Mouse (Mus musculus): ENCODE measurements around the gene Dscam. TPM values are rescaled to one million over a fixed set of nuclear protein-coding genes. Genes with fewer than 3 reads are reported as not detected.

Dscam gene
- total RNA-seq, 2 experiments from 2014 or later = 41.2 to 44.9 TPM

DNA sequence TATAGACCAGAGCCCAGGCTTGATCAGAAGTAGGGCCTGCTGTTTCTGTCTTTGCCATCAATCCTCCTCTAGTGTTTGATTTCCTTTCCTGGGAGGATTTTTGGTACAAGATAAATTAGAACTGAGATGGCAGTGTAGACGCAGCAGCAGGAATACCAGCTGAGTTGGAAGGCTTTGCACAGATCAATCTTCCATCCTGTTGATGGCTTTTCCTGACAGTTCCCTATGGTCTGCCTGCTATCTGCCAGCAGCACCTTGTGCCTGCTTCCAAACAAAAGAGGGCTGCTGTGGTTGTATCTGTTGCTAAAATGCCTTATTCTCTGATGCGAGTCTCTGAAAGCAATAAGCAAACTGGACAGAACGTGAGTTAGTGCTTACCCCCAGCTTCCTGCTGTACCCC, 402.6 kb downstream of the Dscam start:
- TF ChIP-seq CTCF (IDR thresholded peaks at IDR 0.05) = no peak
- H3K4me3 ChIP-seq = no peak overlapping the region
- intact Hi-C loops (cut with DNase I) = no loop called here
- H3K27ac ChIP-seq = no peak overlapping the region
- no peak for DNase-seq (ENCODE audit: extremely low spot score in 1 of 2, low spot score in 2 of 2)

GRCm38 (mm10) chr16:96767508-96767907, 403.0 kb downstream of the Dscam start:
- no peak overlapping the region for H3K4me3 ChIP-seq
- H3K27ac ChIP-seq = no peak overlapping the region
- no peak for TF ChIP-seq CTCF (IDR thresholded peaks at IDR 0.05)
- intact Hi-C loops (cut with DNase I) = no loop called here
- DNase-seq (ENCODE audit: extremely low spot score in 1 of 2, low spot score in 2 of 2) = no peak

DNA sequence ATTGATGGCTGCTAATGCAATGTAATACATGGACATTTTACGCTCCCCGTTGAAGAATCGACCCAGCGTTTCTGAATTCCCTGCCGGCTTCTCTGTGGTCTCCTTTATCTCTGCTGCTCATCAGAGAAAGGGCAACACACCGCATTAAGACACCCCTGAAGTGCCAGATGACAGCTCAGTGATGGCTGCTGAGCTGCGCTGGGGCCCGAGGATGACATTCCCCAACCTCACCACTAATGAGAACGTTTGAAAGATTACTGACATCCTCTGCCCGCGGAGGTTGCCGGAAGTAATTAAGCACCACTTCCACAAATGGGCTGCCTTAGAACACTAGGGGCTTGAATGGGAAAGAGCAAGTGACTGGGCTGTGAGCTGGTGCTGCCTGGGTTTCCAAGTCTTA, 409.3 kb downstream of the Dscam start:
- TF ChIP-seq CTCF (IDR thresholded peaks at IDR 0.05) = no peak
- intact Hi-C loops (cut with DNase I) = no loop called here
- H3K4me3 ChIP-seq = no peak overlapping the region
- no peak overlapping the region for H3K27ac ChIP-seq
- no peak for DNase-seq (ENCODE audit: extremely low spot score in 1 of 2, low spot score in 2 of 2)

- no peak overlapping the region for H3K27ac ChIP-seq
- H3K4me3 ChIP-seq = no peak overlapping the region
- DNase-seq (ENCODE audit: extremely low spot score in 1 of 2, low spot score in 2 of 2) = no peak
- no peak for TF ChIP-seq CTCF (IDR thresholded peaks at IDR 0.05)
- intact Hi-C loops (cut with DNase I) = no loop called here
Observed at GRCm38 (mm10) chr16:96759081-96759603, 411.4 kb downstream of the Dscam start.

DNA sequence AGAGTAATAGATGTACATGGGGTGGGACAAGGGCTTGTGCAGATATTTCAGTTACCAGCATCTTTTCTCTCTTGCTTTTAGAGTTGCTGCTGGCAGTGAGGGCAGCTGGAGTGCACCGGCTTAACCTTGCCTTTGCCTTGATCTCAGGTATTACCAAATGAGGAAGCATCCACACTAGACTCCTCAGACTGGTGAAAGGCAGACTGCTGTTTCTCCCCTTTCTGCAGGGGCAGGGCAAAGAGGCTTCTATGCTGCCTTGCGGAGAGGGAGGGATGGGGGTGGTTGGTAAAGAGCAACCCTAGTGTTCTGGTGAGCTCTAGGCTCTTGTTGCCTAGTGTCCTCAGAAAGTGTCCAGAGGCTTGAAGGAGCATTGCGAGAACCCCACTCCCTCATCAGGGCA, 412.2 kb downstream of the Dscam start:
- no peak overlapping the region for H3K4me3 ChIP-seq
- intact Hi-C loops (cut with DNase I) = no loop called here
- H3K27ac ChIP-seq = no peak overlapping the region
- DNase-seq (ENCODE audit: extremely low spot score in 1 of 2, low spot score in 2 of 2) = no peak
- TF ChIP-seq CTCF (IDR thresholded peaks at IDR 0.05) = no peak

GRCm38 (mm10) chr16:96757588-96758313, 412.8 kb downstream of the Dscam start:
- Histone ChIP-seq H3K4me3 (no peak overlapping the region), H3K27ac (no peak overlapping the region)
- intact Hi-C loops (cut with DNase I) = loop anchor here (1.0 kb wide), 1 partner anchor 62 kb away; no protein-coding TSS in a partner anchor
- TF ChIP-seq CTCF (IDR thresholded peaks at IDR 0.05) = no peak
- DNase-seq (ENCODE audit: extremely low spot score in 1 of 2, low spot score in 2 of 2) = peak in 1 of 2 experiments; percentile 10

DNA sequence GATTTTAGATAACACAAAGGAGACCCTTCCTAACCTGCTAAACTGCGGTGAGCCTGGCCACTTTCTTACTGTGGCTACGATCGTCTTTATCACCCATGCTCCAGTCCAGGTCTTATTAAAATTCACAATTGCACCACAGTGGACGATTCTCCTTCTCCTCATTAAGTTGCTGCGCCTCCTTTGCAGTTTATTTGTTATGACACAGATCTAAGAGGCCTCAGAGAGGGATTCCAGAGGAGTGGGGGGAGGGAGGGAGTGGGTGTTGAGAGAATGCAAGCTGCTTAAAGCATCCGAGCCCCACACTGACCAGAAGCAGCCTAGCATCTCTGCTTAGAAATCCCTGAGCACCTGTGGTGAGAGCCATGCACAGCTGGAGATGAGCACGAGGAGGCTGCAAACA, 413.6 kb downstream of the Dscam start:
- TF ChIP-seq CTCF (IDR thresholded peaks at IDR 0.05) = no peak
- H3K27ac ChIP-seq = no peak overlapping the region
- H3K4me3 ChIP-seq = no peak overlapping the region
- intact Hi-C loops (cut with DNase I) = loop anchor here (1.0 kb wide), 1 partner anchor 62 kb away; no protein-coding TSS in a partner anchor
- DNase-seq (ENCODE audit: extremely low spot score in 1 of 2, low spot score in 2 of 2) = peak in 1 of 2 experiments; percentile 6

- TF ChIP-seq CTCF (IDR thresholded peaks at IDR 0.05) = peak; percentile 22
- DNase-seq (ENCODE audit: extremely low spot score in 1 of 2, low spot score in 2 of 2) = peak in 1 of 2 experiments; percentile 11
- Histone ChIP-seq H3K4me3 (no peak overlapping the region), H3K27ac (peak overlapping the region; percentile 72)
- intact Hi-C loops (cut with DNase I) = no loop called here
Observed at GRCm38 (mm10) chr16:96754971-96755504, 415.5 kb downstream of the Dscam start.

GRCm38 (mm10) chr16:96754381-96754780, 416.2 kb downstream of the Dscam start:
- intact Hi-C loops (cut with DNase I) = no loop called here
- Histone ChIP-seq H3K27ac (peak overlapping the region; percentile 72), H3K4me3 (no peak overlapping the region)
- DNase-seq (ENCODE audit: extremely low spot score in 1 of 2, low spot score in 2 of 2) = peak in 1 of 2 experiments; percentile 7
- TF ChIP-seq CTCF (IDR thresholded peaks at IDR 0.05) = no peak

- no peak for TF ChIP-seq CTCF (IDR thresholded peaks at IDR 0.05)
Observed at GRCm38 (mm10) chr16:96753781-96754173, 416.8 kb downstream of the Dscam start.

GRCm38 (mm10) chr16:96753164-96753780, 417.3 kb downstream of the Dscam start:
- intact Hi-C loops (cut with DNase I) = no loop called here
- TF ChIP-seq CTCF (IDR thresholded peaks at IDR 0.05) = peak; percentile 8; the same call in 1 of the 2 replicates
- no peak overlapping the region for H3K4me3 ChIP-seq
- H3K27ac ChIP-seq = peak overlapping the region; percentile 72
- peak in 1 of 2 experiments; percentile 4 for DNase-seq (ENCODE audit: extremely low spot score in 1 of 2, low spot score in 2 of 2)

More at GRCm38 (mm10) chr16:96753781-96754173, 416.8 kb downstream of the Dscam start:
- intact Hi-C loops (cut with DNase I) = no loop called here
- H3K4me3 ChIP-seq = no peak overlapping the region
- peak overlapping the region; percentile 72 for H3K27ac ChIP-seq
- DNase-seq (ENCODE audit: extremely low spot score in 1 of 2, low spot score in 2 of 2) = peak; percentile 17 to 34
